Mouse (Mus musculus): ENCODE measurements around the gene Pcnx3.

- no peak for TF ChIP-seq CTCF (IDR thresholded peaks at IDR 0.05; ENCODE audit: low read depth)
- TF ChIP-seq EP300 (IDR thresholded peaks at IDR 0.05; ENCODE audit: low read depth) = no peak
Observed at GRCm38 (mm10) chr19:5710068-5710467, 21.4 kb upstream of the Pcnx3 start.
